Mouse (Mus musculus) left cerebral cortex, postnatal 36 days (tissue): ENCODE results near the gene Rpgrip1. TPM values are rescaled to one million over a fixed set of nuclear protein-coding genes. Genes with fewer than 3 reads are reported as not detected.

ENCODE experiments used
- DNase-seq, 2 experiments: peaks; one replicate each; pipeline ENCODE4 v3.0.0; 2021 to 2022; ENCODE audit warnings: low spot score in 2 of 2, mixed read lengths in 1 of 2
- intact Hi-C: fragments of 180-260 bp; cut with DNase I; formaldehyde crosslinking; loops from one replicate; pipeline ENCODE4 v1.15.1; 2025
- total RNA-seq, 2 experiments: library from RNA; stranded (reverse); gene quantifications; 2 replicates each; pipeline ENCODE4 v1.2.3; 2021

Gene Rpgrip1
- total RNA-seq, 2 experiments from 2014 or later, result 2.0 to 3.6 TPM

GRCm38 (mm10) chr14:52190740-52191359 is 80.3 kb downstream of the Rpgrip1 start:
- intact Hi-C loops, result loop anchor here (10.0 kb wide), 1 partner anchor 286 kb away; no protein-coding TSS in a partner anchor
- no peak for DNase-seq

- intact Hi-C loops, result loop anchor here (5.0 to 10.0 kb wide), 2 partner anchors 73 to 291 kb away; no protein-coding TSS in a partner anchor
- no peak for DNase-seq
These were observed 85.2 kb downstream of the Rpgrip1 start for GRCm38 (mm10) chr14:52195691-52196090.

GRCm38 (mm10) chr14:52196230-52197155 is 86.0 kb downstream of the Rpgrip1 start:
- no peak for DNase-seq
- intact Hi-C loops, result loop anchor here (5.0 to 10.0 kb wide), 2 partner anchors 74 to 292 kb away; no protein-coding TSS in a partner anchor

- DNase-seq, result peak; percentile 86
- intact Hi-C loops, result loop anchor here (5.0 to 10.0 kb wide), 2 partner anchors 75 to 293 kb away; no protein-coding TSS in a partner anchor
These were observed 86.8 kb downstream of the Rpgrip1 start, which contains the start of gene Supt16 for GRCm38 (mm10) chr14:52197156-52197878. TSS of gene Supt16 (minus strand) at chr14:52197416.

GRCm38 (mm10) chr14:52198141-52198540 is 87.6 kb downstream of the Rpgrip1 start:
- no peak for DNase-seq
- intact Hi-C loops, result loop anchor here (5.0 to 10.0 kb wide), 2 partner anchors 76 to 293 kb away; no protein-coding TSS in a partner anchor

- intact Hi-C loops, result loop anchor here (5.0 to 10.0 kb wide), 2 partner anchors 77 to 295 kb away; no protein-coding TSS in a partner anchor
These were observed 88.9 kb downstream of the Rpgrip1 start for GRCm38 (mm10) chr14:52199412-52199811.

More at GRCm38 (mm10) chr14:52199412-52199811, 88.9 kb downstream of the Rpgrip1 start:
- DNase-seq, result no peak

Other genes starting within 250 kb of the Rpgrip1 start
- 10 to 100 TPM; 23.6 to 45.2 TPM for gene Mettl17, start 225.9 kb upstream of the Rpgrip1 start, total RNA-seq
- 1 to 10 TPM; 2.6 to 8.1 TPM for gene Slc39a2, start 217.8 kb upstream of the Rpgrip1 start, total RNA-seq
- gene Ndrg2, start 196.5 kb upstream of the Rpgrip1 start, total RNA-seq, result 100 to 1,000 TPM; 753 to 795 TPM
- not detected for gene Tppp2, start 192.3 kb upstream of the Rpgrip1 start, total RNA-seq
- not detected for gene Rnase13, start 187.9 kb upstream of the Rpgrip1 start, total RNA-seq
- gene Arhgef40, start 126.0 kb upstream of the Rpgrip1 start, total RNA-seq, result 10 to 100 TPM; 24.9 to 31.6 TPM
- gene Tmem253, start 95.0 kb upstream of the Rpgrip1 start, total RNA-seq, result under 1 TPM in 1 of 2 experiments, not detected in 1; 0.72 TPM
- 10 to 100 TPM; 30.1 to 39.7 TPM for gene Zfp219, start 90.0 kb upstream of the Rpgrip1 start, total RNA-seq
- not detected for gene Olfr221, start 68.2 kb upstream of the Rpgrip1 start, total RNA-seq
- gene Hnrnpc, start 6.7 kb upstream of the Rpgrip1 start, total RNA-seq, result 100 to 1,000 TPM; 199 to 225 TPM
- gene Supt16, start 86.7 kb downstream of the Rpgrip1 start, total RNA-seq, result 10 to 100 TPM; 50.8 to 51.3 TPM
- gene Chd8, start 147.1 kb downstream of the Rpgrip1 start, total RNA-seq, result 100 to 1,000 TPM in 1 of 2 experiments, 10 to 100 TPM in 1; 99.3 to 148 TPM
- 10 to 100 TPM; 58.6 to 68.3 TPM for gene Tox4, start 168.4 kb downstream of the Rpgrip1 start, total RNA-seq
- 10 to 100 TPM; 35.9 to 36.2 TPM for gene Rab2b, start 168.8 kb downstream of the Rpgrip1 start, total RNA-seq
- 10 to 100 TPM; 26.4 to 49.8 TPM for gene Mettl3, start 194.4 kb downstream of the Rpgrip1 start, total RNA-seq
- 10 to 100 TPM; 29.1 to 32.9 TPM for gene Sall2, start 218.1 kb downstream of the Rpgrip1 start, total RNA-seq
- not detected for gene Olfr1513, start 245.7 kb downstream of the Rpgrip1 start, total RNA-seq